Mouse (Mus musculus): ENCODE measurements around the gene Agpat1. TPM values are rescaled to one million over a fixed set of nuclear protein-coding genes. Genes with fewer than 3 reads are reported as not detected.

The Agpat1 gene
- polyA plus RNA-seq, 1 experiment from 2014 or later: 44.8 TPM

DNA sequence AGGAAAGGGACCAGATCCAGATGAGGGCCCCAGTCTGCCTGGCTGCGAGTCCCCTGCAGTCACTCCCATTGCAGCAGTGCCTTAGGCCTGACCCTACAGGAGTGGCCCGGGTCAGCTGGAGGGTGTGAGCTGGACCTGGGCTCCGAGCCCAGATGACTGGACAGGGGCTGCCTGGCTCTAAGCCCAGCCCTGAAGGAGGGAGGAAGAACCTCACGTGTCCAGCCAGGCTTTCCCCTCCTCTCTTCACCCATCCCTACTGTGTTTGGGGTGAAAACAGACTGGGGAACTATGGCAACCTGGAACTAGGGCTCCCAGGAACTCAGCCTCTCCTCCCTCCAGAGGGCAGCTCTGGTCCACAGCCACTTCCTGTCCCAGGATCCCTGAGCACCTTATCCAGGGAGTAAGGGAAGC lies 51.5 kb downstream of the Agpat1 start:
- peaks cover 42% of the 10 kb centered on the region for H3K36me3 ChIP-seq
- no peaks in the 10 kb centered on the region; the same call in 1 of the 2 replicates for H3K9me3 ChIP-seq
- H3K4me1 ChIP-seq: peaks cover 41% of the 10 kb centered on the region
- H3K27ac ChIP-seq: 0 out of 2 replicates have a peak overlapping the region, but pooled peaks have one; percentile 0
- peaks cover 22% of the 10 kb centered on the region for H3K27me3 ChIP-seq (ENCODE audit: insufficient read depth, poor library complexity, severe bottlenecking)
- WGBS: 53% methylated on average over 4 of the region's 4 CpGs
- DNase-seq (ENCODE audit: low spot score): no peak
- no peak overlapping the region for H3K4me3 ChIP-seq

DNA sequence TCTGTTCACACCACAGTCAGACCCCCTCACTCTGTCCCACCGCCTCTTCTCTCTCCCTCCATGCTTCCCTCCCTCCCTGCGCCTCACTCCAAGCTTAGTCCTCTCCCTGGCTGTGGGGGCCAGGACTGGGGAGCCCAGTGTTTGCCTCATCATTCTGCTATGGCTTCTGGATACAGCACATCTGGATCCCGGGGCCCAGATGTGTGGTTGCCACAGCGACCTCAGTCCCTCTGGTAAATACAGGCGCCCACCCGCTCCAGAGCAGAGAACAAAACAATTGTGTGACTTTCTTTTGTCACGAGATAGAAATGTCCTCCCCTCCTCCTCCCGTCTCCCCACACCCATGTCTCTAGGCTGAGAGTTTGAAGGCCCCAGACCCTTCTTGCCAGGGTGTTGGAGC lies 52.6 kb downstream of the Agpat1 start:
- DNase-seq (ENCODE audit: low spot score): no peak
- WGBS: 73% methylated on average over 8 of the region's 8 CpGs

DNA sequence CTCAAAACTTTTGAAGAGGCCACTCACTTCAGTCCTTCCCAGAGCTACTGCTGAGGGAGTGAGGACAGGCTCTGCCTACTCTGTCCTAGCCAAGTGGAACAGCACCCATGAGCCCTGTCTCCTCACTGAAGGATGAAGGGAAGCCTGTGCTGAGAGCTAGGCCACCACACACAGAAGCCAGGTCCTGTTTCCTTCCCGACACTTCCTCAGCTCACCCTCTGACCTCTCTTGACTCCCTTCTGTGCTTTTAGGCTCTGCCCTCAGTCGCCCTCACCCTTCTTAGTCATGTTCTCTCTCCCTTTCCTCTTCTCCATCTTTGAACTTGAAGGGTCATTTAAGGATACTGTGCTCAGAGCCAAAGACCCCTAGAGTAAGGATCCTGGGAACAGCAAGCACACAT lies 53.2 kb downstream of the Agpat1 start:
- Histone ChIP-seq H3K27ac (no peak overlapping the region), H3K4me1 (peaks cover 52% of the 10 kb centered on the region), H3K36me3 (peaks cover 25% of the 10 kb centered on the region), H3K4me3 (no peak overlapping the region), H3K9me3 (no peaks in the 10 kb centered on the region), H3K27me3 (ENCODE audit: insufficient read depth, poor library complexity, severe bottlenecking) (peaks cover 33% of the 10 kb centered on the region)
- WGBS: 27% methylated on average over 2 of the region's 2 CpGs
- no peak for DNase-seq (ENCODE audit: low spot score)

More for the DNA sequence above, 52.6 kb downstream of the Agpat1 start:
- peaks cover 33% of the 10 kb centered on the region for H3K27me3 ChIP-seq (ENCODE audit: insufficient read depth, poor library complexity, severe bottlenecking)
- peaks cover 31% of the 10 kb centered on the region for H3K36me3 ChIP-seq
- H3K4me1 ChIP-seq: peaks cover 52% of the 10 kb centered on the region
- H3K4me3 ChIP-seq: no peak overlapping the region
- no peaks in the 10 kb centered on the region for H3K9me3 ChIP-seq
- peak overlapping the region; percentile 32; the same call in 1 of the 2 replicates for H3K27ac ChIP-seq

DNA sequence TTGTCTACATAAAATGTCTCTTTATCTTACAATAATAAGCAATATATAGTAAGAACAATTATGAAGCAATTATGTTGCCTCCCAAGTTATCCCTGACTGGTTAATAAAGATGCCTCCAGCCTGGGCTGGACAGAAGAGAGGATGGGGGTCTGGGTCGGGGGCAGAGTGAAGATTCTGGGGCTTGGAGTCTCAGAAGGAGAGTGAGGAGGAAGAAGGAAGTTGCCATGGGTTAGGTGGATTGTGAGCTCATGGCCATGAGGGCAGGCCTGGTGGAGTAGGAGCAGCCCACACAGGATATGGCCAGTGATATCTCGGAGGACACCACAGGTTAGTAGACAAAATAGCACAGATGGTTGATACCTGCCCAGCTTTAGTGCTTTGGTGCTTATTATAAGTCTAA lies 54.1 kb downstream of the Agpat1 start:
- peaks cover 52% of the 10 kb centered on the region for H3K4me1 ChIP-seq
- H3K36me3 ChIP-seq: peaks cover 16% of the 10 kb centered on the region
- 70% methylated on average over 2 of the region's 2 CpGs for WGBS

DNA sequence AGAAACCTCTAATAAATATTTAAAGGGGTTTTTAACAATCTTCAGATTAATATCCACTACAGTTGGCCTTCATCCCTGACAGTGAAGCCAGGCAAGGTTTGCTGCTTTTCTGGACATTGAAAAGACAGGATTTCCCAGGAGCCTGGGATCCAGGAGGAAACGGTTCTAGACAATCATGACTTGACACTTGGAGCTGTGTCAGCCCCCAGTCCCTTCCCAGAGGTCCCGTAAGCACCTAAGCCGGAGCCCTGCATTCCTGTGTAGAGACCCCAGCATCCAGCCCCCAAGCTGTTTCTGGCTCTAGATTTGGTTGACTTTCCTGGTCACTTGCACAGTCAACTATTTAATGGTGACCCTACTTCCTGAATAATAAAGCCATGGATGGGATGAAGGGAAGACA lies 54.5 kb downstream of the Agpat1 start:
- H3K27me3 ChIP-seq (ENCODE audit: insufficient read depth, poor library complexity, severe bottlenecking): peaks cover 45% of the 10 kb centered on the region
- 71% methylated on average over 3 of the region's 3 CpGs for WGBS
- no peak for DNase-seq (ENCODE audit: low spot score)
- no peak overlapping the region for H3K27ac ChIP-seq
- peaks cover 12% of the 10 kb centered on the region; the same call in 1 of the 2 replicates for H3K36me3 ChIP-seq
- H3K4me1 ChIP-seq: peaks cover 52% of the 10 kb centered on the region
- no peak overlapping the region for H3K4me3 ChIP-seq
- no peaks in the 10 kb centered on the region for H3K9me3 ChIP-seq

More for the DNA sequence above, 54.1 kb downstream of the Agpat1 start:
- H3K4me3 ChIP-seq: no peak overlapping the region
- no peak overlapping the region for H3K27ac ChIP-seq
- H3K27me3 ChIP-seq (ENCODE audit: insufficient read depth, poor library complexity, severe bottlenecking): peaks cover 41% of the 10 kb centered on the region
- no peaks in the 10 kb centered on the region for H3K9me3 ChIP-seq
- DNase-seq (ENCODE audit: low spot score): no peak

DNA sequence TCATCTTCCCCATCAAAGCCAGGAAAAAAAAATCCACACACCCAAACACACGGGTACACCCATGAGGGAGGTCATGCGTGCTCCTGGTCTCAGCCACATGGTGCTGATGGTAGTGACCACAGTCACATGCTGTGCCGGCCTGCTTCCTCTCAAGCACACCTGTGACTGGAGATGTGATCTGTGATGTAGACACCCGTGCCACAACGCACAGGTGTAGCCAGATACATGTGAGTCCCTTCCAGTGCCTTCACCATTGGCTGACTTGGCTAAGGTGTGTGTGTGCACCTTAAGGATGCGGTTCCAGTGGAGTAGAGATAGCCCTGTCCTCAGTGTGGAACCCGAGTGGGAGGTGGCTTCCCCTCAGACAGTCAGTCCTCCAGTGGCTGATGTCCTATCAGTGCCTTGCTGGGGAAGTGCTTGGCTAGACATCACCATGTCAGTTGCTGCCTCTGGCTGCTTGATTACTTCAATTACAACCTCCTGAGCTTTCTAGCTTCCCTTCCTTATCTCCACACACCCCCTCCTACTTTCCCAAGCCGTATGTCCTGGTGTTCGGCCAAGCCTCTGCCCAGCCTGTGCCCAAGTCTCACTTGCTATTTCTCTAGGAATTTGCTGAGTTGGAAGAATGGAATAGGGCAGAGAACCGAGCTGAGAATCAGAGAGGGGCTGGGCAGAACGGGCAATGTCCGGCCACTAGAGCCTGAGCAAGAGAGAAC lies 55.3 kb downstream of the Agpat1 start:
- Histone ChIP-seq H3K4me3 (no peak overlapping the region; the same call in 1 of the 2 replicates), H3K36me3 (peaks cover 4% of the 10 kb centered on the region; the same call in 1 of the 2 replicates), H3K27ac (no peak overlapping the region), H3K9me3 (no peaks in the 10 kb centered on the region), H3K4me1 (peaks cover 50% of the 10 kb centered on the region), H3K27me3 (ENCODE audit: insufficient read depth, poor library complexity, severe bottlenecking) (peaks cover 53% of the 10 kb centered on the region)
- DNase-seq (ENCODE audit: low spot score): no peak
- 48% methylated on average over 12 of the region's 12 CpGs for WGBS

DNA sequence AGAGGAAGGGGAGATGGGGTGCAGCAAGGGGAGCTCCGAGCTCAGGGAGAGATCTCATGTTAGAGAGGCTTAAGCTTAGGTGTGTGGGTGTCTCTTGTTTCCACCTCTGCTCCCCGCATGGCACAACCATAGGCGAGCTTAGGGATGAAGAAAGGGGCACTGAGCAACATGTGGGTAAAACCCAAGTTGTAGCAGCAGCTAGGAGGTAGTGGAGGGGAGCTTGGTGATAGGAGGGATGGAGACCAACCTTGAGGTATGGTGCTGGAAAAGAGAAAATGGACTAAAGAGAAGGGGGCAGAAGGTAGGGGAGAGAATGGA lies 55.8 kb downstream of the Agpat1 start:
- Histone ChIP-seq H3K4me3 (no peak overlapping the region; the same call in 1 of the 2 replicates), H3K36me3 (no peaks in the 10 kb centered on the region), H3K9me3 (no peaks in the 10 kb centered on the region), H3K4me1 (peaks cover 45% of the 10 kb centered on the region), H3K27me3 (ENCODE audit: insufficient read depth, poor library complexity, severe bottlenecking) (peaks cover 54% of the 10 kb centered on the region), H3K27ac (no peak overlapping the region)
- DNase-seq (ENCODE audit: low spot score): no peak
- 56% methylated on average over 3 of the region's 3 CpGs for WGBS

DNA sequence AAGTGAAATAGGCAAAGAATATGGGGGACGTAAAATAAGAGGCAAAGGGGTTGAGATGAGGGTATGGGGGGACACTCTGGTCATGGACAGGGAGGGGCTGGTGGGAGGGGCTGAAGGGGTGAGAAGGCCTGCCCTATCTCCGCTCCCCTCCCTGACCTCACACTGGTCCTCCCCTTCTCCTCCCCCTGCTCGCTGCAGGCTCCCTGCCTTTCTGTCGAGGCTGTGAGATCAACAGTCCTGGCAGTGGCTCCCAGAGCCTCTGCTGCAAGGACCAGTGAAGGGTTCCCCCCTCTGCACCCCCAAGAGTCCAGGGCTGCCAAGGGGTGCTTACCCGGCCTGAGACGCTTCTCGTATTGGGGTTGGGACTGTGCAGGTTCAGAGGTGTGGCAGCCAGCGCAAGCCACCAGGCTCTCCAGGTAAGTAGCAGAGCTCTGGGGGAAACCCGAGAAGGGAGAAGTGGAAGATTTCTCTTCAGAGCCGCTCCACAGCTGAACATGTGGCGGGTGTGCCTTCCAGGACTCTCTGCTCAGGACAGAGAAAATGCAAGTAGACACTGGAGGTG lies 56.3 kb downstream of the Agpat1 start:
- Histone ChIP-seq H3K27ac (no peak overlapping the region), H3K36me3 (no peaks in the 10 kb centered on the region), H3K4me1 (peaks cover 40% of the 10 kb centered on the region), H3K4me3 (no peak overlapping the region), H3K9me3 (no peaks in the 10 kb centered on the region), H3K27me3 (ENCODE audit: insufficient read depth, poor library complexity, severe bottlenecking) (peaks cover 54% of the 10 kb centered on the region)
- DNase-seq (ENCODE audit: low spot score): no peak
- WGBS: 41% methylated on average over 9 of the region's 11 CpGs

DNA sequence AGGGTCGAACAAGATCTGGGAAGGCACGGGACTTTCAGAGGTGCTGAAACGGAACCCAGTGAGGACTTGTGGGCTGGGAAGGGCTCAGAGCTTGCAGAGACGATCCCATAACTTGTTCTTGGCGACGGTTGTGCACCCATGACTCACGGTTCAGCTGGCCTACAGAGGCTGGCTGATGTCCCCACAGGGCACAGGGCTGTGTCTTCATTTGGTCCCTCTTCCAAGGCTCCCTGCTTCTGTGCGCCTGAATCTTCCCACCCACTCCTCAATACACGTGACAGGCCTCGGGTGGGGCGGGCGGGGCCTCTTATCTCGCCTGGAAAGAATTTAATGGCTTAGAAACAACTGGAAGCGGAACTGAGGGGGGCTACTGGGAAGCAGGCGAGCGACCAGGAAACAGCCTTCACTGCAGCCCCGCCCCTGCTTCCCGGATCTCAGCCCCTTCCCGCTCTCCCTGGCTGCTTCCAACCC lies 57.1 kb downstream of the Agpat1 start:
- H3K27ac ChIP-seq: 0 out of 2 replicates have a peak overlapping the region, but pooled peaks have one; percentile 16
- DNase-seq (ENCODE audit: low spot score): no peak

DNA sequence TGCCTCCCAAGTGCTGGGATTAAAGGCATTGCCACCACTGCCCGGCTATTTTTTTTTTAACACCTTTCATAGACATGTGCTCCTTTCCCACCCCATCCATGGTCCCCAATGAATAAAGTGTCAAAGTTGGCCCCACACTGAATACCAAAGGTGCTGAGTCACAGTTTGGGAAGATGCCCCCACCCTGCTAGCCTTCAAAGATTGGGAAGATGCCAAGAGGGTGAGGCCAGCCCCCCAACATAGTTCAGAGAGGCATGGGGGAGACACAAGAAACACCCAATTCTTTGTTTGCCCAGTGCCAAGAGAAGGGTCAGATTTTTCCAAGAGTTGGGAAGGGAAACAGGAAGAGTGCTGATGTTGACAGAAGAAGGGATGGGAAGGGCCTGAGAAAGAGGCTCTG lies 58.4 kb downstream of the Agpat1 start:
- DNase-seq (ENCODE audit: low spot score): no peak
- Histone ChIP-seq H3K9me3 (no peaks in the 10 kb centered on the region), H3K4me3 (no peak overlapping the region), H3K4me1 (peaks cover 24% of the 10 kb centered on the region), H3K27ac (no peak overlapping the region), H3K27me3 (ENCODE audit: insufficient read depth, poor library complexity, severe bottlenecking) (peaks cover 62% of the 10 kb centered on the region), H3K36me3 (no peaks in the 10 kb centered on the region)
- WGBS: 77% methylated on average over 1 of the region's 1 CpGs

More for the DNA sequence above, 57.1 kb downstream of the Agpat1 start:
- peaks cover 62% of the 10 kb centered on the region for H3K27me3 ChIP-seq (ENCODE audit: insufficient read depth, poor library complexity, severe bottlenecking)
- WGBS: 9% methylated on average over 19 of the region's 19 CpGs
- H3K4me1 ChIP-seq: peaks cover 32% of the 10 kb centered on the region
- H3K36me3 ChIP-seq: no peaks in the 10 kb centered on the region
- H3K4me3 ChIP-seq: peak overlapping the region; percentile 43
- H3K9me3 ChIP-seq: no peaks in the 10 kb centered on the region

DNA sequence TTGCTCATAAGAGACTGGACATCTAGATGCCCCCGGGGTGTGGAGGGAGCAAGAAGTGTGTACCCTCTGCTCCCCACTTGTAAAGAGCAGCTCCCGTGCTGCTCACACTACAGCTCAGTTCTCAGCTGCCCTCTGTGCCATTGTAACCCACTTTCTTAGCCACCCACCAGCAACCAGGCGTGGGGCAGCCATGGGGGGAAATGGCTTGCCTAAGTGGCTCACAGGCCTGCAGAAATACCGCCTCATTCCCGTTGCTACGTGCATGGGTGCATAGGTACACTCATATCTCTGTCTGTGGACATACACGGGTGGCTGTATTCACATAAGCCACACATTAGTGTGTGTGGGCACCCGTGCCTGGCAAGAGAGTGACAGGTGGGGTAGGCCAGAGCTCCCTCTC lies 58.9 kb downstream of the Agpat1 start:
- H3K27ac ChIP-seq: no peak overlapping the region

More for the DNA sequence above, 58.9 kb downstream of the Agpat1 start:
- H3K27me3 ChIP-seq (ENCODE audit: insufficient read depth, poor library complexity, severe bottlenecking): peaks cover 62% of the 10 kb centered on the region
- peaks cover 24% of the 10 kb centered on the region for H3K4me1 ChIP-seq
- DNase-seq (ENCODE audit: low spot score): no peak
- H3K4me3 ChIP-seq: no peak overlapping the region
- 83% methylated on average over 8 of the region's 8 CpGs for WGBS
- no peaks in the 10 kb centered on the region for H3K9me3 ChIP-seq
- H3K36me3 ChIP-seq: no peaks in the 10 kb centered on the region

Measured in heart, embryonic 10.5 days (tissue).